Mouse (Mus musculus) urinary bladder, postnatal 25 days (tissue): ENCODE measurements around the gene Hlx.

Source experiments
- DNase-seq: peaks from one replicate; pipeline ENCODE4 v3.0.0; 2022; ENCODE audit warnings: low spot score

The Hlx gene

DNA sequence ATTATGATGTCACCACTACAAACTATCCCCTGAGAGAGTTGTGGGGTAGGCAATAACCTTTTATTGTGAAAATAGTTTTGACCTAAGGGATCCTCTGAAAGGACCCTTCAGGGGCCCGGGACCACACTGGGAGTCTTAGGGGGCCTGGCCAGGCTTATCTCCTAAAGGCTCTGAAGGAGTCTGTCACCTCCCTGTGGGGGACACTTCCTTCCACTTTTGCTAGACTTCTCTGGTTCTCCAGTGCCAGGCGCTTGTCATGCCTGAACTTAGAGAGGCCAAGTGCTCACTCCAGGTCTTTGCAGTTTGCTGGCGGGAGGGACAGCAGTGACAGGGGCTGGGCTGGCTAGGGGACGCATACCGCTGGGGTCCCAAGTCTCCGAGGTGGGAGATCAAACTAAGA is 16.3 kb downstream of the Hlx start:
- DNase-seq: no peak

- no peak for DNase-seq
Measured at GRCm38 (mm10) chr1:184715693-184716092, 16.7 kb downstream of the Hlx start.

GRCm38 (mm10) chr1:184714515-184714914 is 17.9 kb downstream of the Hlx start:
- no peak for DNase-seq

GRCm38 (mm10) chr1:184713716-184714115 is 18.7 kb downstream of the Hlx start:
- no peak for DNase-seq

GRCm38 (mm10) chr1:184707532-184708248 is 24.7 kb downstream of the Hlx start:
- no peak for DNase-seq

- DNase-seq: no peak
Measured at GRCm38 (mm10) chr1:184704901-184705300, 27.5 kb downstream of the Hlx start.

- no peak for DNase-seq
Measured at GRCm38 (mm10) chr1:184699295-184699694, 33.1 kb downstream of the Hlx start.

DNA sequence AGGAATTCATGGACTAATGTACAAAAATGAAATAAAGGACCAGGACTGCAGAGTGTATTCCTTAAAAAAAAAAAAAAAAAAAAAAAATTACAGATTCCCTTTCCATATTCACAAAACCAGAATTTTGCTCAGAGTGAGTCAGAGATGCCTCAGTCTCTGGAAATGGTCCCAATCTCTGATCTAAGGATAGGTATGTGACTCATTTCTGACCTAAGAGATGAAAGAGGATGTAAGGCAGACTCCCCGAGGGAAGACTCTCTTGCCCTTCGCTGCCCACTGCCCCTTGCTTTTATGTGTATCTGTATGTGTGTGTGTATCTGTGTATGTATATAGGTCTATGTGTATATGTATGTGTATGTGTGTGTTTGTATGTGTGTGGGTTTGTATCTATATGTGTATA is 37.0 kb downstream of the Hlx start:
- no peak for DNase-seq

GRCm38 (mm10) chr1:184692204-184692904 is 40.1 kb downstream of the Hlx start:
- no peak for DNase-seq

- DNase-seq: no peak
Measured at GRCm38 (mm10) chr1:184691240-184691639, 41.2 kb downstream of the Hlx start.

- no peak for DNase-seq
Measured at GRCm38 (mm10) chr1:184688026-184688425, 44.4 kb downstream of the Hlx start.

- DNase-seq: no peak
Measured at GRCm38 (mm10) chr1:184687512-184687911, 44.9 kb downstream of the Hlx start.

- no peak for DNase-seq
Measured at GRCm38 (mm10) chr1:184683541-184683940, 48.9 kb downstream of the Hlx start.

DNA sequence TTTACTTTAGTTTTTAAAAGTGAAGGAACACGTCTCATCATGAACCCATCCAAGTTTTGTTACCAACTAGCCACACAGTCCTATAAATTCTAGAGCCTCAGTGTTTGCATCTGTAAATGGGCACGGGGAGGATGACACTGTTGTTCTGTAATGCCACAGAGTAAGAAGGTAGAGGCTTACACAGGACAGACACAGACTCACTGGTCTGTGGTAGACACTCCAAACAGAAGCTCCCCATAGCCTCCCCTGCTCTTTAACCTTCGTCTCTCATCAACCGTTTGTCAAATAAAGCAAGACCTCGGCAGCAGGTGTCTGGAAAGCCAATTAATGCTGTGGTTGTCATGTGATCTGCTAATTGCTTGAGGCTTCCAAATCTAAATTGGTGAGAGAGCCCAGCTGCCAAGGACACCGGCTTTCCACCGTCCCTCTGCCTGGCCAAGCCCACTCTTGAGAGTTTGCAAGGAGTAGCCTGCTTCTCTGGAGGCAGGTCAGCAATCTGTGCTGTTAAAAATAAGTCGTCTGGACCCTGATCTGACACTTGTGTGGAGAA is 52.9 kb downstream of the Hlx start:
- no peak for DNase-seq

DNA sequence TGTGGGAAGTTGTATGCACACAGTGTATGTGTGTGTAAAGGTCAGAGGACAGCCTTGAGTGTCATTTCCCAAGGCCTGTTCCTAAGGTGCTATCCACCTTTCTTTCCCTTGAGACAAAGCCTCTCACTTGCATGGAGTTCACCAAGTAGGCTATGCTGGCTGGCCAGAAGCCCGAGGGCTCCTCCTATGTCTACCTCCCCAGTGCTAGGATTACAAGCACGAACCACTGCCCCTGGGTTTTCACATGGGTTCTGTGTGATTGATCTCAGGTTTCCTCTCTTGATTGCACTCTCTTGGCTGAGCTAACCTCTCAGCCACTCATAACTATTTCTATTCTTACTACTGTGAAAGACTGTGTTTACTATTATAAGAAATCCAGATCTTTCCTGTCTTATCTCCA is 54.8 kb downstream of the Hlx start:
- DNase-seq: no peak
